Mouse (Mus musculus): ENCODE results near the gene Rab5c. TPM values are rescaled to one million over a fixed set of nuclear protein-coding genes. Genes with fewer than 3 reads are reported as not detected.

The Rab5c gene
- total RNA-seq, 2 experiments from 2014 or later: 152 to 158 TPM

DNA sequence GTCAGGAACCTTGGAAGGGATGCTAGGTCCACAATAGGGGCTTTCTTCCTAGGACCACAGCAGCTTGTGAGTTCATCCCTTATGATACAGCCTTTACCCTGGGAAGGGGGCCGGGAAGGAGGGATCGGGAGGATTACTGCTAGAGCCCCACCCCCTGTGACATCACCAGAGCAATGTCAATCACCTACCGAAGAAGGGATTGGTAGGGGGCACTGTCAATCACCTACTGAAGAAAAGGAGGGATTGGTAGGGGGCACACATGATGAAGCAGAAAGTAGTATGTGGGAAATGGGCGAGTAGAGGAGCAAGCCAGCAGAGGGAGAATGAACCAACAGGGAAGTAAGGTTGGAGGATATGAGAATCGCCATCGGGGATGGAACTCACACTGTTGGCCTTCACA is 18.5 kb upstream of the Rab5c start:
- intact Hi-C loops (cut with DNase I): no loop called here
- no peak for DNase-seq (ENCODE audit: low spot score in 2 of 2)

DNA sequence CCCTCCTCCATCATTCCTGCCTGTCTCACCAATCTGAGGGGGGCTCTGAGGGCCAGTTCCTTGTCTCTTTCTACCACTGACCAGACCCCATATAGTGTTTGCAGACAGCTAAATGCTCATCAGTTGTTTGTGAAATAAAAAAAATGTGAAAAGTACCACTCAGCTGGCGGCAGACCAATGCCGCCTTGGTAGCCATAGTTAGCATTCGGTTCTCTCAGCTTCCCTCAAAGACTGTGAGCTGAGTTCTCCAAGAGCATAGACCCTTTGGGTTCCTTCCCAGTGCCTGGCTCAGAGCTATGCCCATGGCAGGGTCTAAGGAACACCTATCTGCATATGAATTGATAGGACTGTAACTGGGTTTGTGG is 16.7 kb upstream of the Rab5c start:
- DNase-seq (ENCODE audit: low spot score in 2 of 2): peak; percentile 36 to 90
- intact Hi-C loops (cut with DNase I): no loop called here

GRCm38 (mm10) chr11:100754021-100754692 is 16.1 kb upstream of the Rab5c start:
- intact Hi-C loops (cut with DNase I): no loop called here
- DNase-seq (ENCODE audit: low spot score in 2 of 2): peak; percentile 75 to 91

GRCm38 (mm10) chr11:100752294-100752693 is 14.3 kb upstream of the Rab5c start:
- peak in 1 of 2 experiments; percentile 63 for DNase-seq (ENCODE audit: low spot score in 2 of 2)
- intact Hi-C loops (cut with DNase I): no loop called here

GRCm38 (mm10) chr11:100750127-100750526 is 12.1 kb upstream of the Rab5c start:
- DNase-seq (ENCODE audit: low spot score in 2 of 2): peak in 1 of 2 experiments; percentile 58
- intact Hi-C loops (cut with DNase I): no loop called here

GRCm38 (mm10) chr11:100749469-100749868 is 11.5 kb upstream of the Rab5c start:
- intact Hi-C loops (cut with DNase I): no loop called here
- DNase-seq (ENCODE audit: low spot score in 2 of 2): peak; percentile 35 to 81

DNA sequence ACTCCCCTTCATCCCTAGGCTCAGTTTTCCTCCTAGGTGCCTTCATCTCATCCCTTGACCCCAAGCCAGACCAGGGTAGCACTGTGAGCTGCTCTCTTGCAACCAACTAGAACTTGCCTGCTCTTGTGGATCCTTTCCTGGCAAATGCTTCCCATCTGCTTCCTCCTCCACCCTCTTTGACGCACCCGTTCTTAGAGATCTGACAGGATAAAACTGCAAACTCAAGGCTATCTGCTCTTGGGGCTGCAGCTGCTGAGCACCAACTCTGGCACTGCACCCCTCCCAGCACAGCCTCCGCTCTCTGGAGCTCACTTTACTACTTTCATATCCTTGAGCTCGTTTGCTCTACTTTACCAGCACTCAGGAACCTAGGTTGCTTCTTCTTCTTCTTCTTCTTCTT is 10.6 kb upstream of the Rab5c start:
- DNase-seq (ENCODE audit: low spot score in 2 of 2): peak in 1 of 2 experiments; percentile 70
- intact Hi-C loops (cut with DNase I): no loop called here

- intact Hi-C loops (cut with DNase I): no loop called here
Observed at GRCm38 (mm10) chr11:100747114-100747513, 9.1 kb upstream of the Rab5c start.

DNA sequence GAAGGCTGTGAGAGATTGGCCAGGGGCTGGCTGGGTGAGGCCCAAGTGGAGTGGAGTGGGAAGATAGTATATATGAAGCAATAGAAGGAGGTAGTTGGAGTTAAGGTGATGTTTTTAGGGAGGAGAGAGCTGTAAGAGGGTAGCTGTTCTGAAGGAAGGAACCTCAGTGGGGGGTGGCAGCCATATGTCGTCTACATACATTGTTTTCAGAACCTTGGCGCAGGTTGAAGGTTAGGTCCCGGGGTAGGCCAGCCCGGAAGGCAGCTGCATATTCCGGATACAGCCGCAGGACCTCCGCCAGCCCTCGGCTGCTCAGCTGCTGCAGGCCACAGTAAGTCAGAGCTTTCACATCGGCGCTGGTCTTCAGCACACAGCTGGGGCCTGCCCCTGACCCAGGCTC is 8.5 kb upstream of the Rab5c start:
- intact Hi-C loops (cut with DNase I): no loop called here
- DNase-seq (ENCODE audit: low spot score in 2 of 2): no peak

More at GRCm38 (mm10) chr11:100747114-100747513, 9.1 kb upstream of the Rab5c start:
- no peak for DNase-seq (ENCODE audit: low spot score in 2 of 2)

DNA sequence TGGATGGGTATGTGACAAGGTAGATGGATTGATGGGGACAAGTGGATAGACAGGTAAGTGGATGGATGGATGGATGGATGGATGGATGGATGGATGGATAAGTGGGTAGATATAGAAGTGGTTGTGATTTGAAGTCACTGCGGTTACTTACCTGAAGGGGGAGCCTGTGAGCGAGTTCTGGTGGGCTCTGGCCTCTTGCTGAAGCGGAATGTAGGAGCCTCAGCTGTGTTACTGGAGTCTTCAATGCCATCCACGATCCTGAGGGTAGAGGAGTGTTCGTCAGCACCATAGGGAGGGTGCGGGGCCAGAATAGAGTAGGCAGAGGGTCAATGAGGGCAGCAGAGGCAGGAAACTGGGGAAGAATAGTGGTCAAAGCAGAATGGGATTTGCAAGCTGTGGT is 7.1 kb upstream of the Rab5c start:
- intact Hi-C loops (cut with DNase I): no loop called here
- DNase-seq (ENCODE audit: low spot score in 2 of 2): peak; percentile 32 to 72

DNA sequence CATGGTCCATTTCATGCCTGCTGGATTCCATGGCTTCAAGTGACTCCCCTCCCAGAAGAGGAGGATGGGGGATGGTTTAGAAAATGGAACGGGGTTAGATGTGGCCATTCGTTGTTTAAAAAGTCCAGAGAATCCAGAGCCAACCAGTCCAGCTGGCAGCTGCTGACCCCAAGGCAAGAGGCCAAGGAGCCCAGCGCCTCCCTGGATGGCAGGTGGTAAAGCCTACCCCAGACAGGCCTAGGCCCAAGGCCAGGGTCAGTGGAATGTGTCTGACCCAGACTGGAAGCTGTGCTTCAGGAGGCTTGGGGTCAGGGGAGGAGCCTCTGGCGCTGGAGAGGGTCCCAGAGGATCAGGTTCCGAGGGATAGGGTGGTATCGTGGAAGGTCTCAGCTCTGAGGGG is 3.3 kb upstream of the Rab5c start:
- no peak for DNase-seq (ENCODE audit: low spot score in 2 of 2)

GRCm38 (mm10) chr11:100738749-100739148 is 734 bp upstream of the Rab5c start:
- DNase-seq (ENCODE audit: low spot score in 2 of 2): no peak
- intact Hi-C loops (cut with DNase I): loop anchor here (2.0 kb wide), 2 partner anchors 22 to 24 kb away; no protein-coding TSS in a partner anchor

More for the DNA sequence above, 3.3 kb upstream of the Rab5c start:
- intact Hi-C loops (cut with DNase I): no loop called here

- intact Hi-C loops (cut with DNase I): no loop called here
- DNase-seq (ENCODE audit: low spot score in 2 of 2): no peak
Observed at GRCm38 (mm10) chr11:100737105-100737733, 796 bp downstream of the Rab5c start.

DNA sequence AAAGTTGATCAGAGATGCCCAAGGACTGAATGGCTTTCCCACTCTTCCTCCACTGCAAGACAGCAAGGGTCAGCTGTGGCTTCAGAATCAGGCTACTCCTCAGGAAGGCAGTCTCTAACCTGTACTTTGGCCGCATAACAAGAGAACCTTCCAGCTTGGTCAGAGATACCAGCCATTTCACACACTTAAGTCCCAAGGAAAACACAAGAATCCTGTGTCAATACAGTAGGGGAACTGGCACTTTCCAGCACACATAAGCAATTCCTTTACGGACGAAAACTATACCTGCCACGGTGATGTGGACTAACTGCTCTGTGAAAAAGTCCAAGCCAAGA is 1.3 kb downstream of the Rab5c start:
- intact Hi-C loops (cut with DNase I): no loop called here
- no peak for DNase-seq (ENCODE audit: low spot score in 2 of 2)

DNA sequence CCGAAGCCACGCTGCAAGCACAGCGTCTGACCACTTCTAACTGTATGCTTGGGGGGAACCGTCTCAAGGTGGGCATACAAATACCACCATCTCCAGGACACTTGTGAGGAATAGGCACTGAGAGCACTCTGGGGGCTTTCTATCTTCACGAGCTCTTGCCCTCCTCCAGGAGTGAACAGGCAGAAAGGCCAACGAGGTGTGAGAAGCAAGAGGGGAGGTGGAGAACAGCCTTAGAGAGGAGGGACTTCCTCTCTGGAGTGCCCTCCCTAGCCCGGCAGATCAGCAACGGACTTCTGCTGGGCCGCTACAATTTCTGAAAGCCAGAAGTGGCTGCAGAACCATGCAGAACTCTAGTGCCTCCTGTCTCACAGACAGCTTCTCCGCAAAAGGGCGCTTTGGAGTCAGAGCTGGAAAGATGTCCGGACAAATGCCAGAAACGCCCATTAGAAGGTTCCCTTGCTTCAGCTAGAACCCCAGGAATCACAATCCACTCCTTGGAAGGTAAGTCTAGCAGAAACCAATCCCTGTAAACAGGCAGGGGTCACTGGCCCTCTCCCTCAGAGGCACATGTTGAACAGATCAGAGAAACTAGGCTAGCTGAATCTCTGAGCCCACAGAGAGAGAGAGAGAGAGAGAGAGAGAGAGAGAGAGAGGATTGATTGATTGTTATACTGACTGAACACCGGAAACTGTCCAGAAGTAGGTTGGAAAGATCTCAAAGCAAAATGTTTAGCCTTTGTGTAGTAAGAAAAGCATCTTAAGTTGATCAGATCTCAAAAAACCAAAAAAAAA is 1.9 kb downstream of the Rab5c start:
- no peak for DNase-seq (ENCODE audit: low spot score in 2 of 2)
- intact Hi-C loops (cut with DNase I): no loop called here

DNA sequence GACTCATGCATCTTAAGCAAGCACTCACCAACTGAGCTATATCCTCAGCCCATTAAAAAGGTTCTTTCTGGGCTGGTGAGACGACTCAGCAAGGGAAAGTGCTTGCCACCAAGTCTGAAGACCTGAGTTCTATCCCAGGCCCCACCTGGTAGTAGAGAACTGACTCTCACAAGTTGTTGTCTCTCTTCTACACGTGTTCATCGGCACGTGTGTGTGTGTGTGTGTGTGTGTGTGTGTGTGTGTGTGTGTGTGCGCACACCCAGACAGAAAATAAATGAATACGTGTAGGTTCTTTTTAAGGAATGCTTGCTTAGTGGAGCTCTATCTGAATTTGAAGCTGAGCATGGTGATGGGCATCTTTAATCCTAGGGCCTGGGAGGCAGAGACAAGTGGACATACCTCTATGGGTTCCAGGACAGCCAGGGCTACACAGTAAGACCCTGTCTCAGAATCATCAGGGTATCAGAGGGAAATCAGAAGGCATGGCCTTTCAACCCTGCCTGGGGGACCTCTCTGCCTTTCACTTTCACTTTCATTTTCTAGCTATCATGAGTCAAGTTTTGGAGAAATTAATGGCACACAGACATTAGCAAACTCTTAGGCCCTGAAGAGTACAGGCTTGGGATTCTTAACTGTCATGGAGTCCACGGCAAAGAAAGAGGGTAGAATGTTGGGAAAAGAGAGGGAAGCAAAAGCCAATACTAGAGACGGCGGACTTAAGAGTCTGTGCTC is 2.7 kb downstream of the Rab5c start:
- intact Hi-C loops (cut with DNase I): no loop called here
- DNase-seq (ENCODE audit: low spot score in 2 of 2): no peak

DNA sequence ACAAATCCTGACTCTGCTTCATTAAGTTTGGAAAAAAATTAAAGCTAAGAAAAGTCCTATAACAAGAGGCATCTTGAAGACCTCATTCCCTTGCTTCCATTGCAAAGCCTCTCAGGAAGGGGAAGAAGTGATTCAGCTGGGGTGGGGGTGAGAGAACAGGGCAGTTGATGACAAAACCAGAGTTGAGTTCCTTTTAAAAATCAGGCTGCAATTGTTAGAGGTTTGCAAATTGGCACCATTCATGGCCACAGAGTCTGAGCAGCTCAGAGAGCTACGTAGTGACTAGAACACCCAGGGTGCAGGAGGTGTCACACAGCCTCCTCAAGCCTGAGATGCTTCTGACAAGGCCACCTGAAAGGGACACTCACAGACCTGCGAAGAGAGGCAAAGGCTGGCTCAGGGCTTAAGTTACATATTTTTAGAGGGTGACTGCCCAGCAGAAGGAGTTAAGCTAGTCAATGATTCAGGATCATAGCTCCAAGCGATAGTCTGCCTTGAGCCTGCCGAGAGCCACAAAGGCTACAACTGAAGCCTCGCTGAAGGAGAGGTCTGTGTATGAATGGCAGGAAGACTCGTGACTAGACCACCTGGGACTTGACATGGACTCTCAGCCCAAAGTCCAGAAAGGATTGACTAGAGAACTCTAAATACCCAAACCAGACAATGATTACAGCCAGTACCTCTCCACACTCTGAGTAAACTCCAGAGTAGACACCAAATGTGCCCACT is 7.4 kb downstream of the Rab5c start:
- intact Hi-C loops (cut with DNase I): no loop called here
- no peak for DNase-seq (ENCODE audit: low spot score in 2 of 2)

DNA sequence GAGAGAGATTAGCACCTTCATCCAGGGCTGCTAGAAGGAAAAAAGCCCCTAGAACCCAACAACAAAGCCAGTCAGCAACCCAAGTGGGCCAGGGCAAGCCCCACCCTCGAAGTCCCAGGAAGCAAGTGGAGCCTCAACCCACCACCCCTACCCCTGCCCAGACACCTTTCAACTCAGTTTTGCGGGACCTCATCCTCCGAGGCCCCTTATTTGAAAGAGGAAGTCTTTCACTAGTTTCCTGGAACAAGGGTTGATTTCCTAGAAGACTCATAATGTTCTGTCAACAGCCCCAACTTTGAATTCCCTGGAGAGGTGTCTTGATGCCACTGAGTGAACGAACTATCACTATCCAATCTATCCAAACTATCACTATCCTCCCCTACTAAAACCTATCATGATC is 8.0 kb downstream of the Rab5c start:
- no peak for DNase-seq (ENCODE audit: low spot score in 2 of 2)
- intact Hi-C loops (cut with DNase I): no loop called here

GRCm38 (mm10) chr11:100728601-100729000 is 9.4 kb downstream of the Rab5c start:
- no peak for DNase-seq (ENCODE audit: low spot score in 2 of 2)
- intact Hi-C loops (cut with DNase I): no loop called here

DNA sequence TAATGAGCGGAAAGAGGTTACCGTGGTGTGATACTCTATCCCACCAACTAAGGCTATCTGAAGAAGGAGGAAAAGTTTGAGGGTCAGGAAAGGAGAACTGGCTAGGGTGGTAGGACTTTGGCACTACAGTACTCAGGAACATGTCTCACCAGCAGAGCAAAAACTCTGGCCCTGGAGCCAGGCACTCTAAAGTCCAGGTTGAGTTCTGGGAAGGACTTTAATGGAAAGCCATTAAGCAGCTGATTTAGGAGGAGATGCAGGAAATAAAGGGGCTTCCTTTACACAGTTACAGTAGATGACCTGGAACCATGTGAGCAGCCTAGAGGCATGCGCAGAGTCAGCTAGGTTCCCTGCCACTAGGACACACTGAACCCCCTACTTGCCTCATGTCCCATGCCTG is 10.8 kb downstream of the Rab5c start:
- DNase-seq (ENCODE audit: low spot score in 2 of 2): no peak
- intact Hi-C loops (cut with DNase I): no loop called here
